Mouse (Mus musculus) embryonic facial prominence, embryonic 11.5 days (tissue): ENCODE data around the gene Gatb. TPM values are rescaled to one million over a fixed set of nuclear protein-coding genes. Genes with fewer than 3 reads are reported as not detected.

Experiments used
- ATAC-seq: fragments of 200-750 bp; cut with Nextera tagmentation; replicated peaks from 2 replicates; pipeline ENCODE4 v1.8.0; 2017; ENCODE audit warnings: low read depth; ENCODE audit not compliant: insufficient number of reproducible peaks, low FRiP score, low TSS enrichment
- DNase-seq: peaks from one replicate; pipeline ENCODE4 v3.0.0-alpha.2; 2015; ENCODE audit warnings: low spot score
- H3K27ac ChIP-seq: fragments of 300-500 bp; sonication (generic); replicated peaks from 2 replicates; pipeline ENCODE4 v1.5.1; 2014; ENCODE audit warnings: mild to moderate bottlenecking, low read depth, low read length, control low read depth
- H3K27me3 ChIP-seq: fragments of 300-500 bp; sonication (generic); 2 replicates; pipeline ENCODE4 v1.6.1; 2014; ENCODE audit warnings: mild to moderate bottlenecking, low read length, moderate library complexity, mixed read lengths; ENCODE audit not compliant: control insufficient read depth, insufficient read depth
- H3K36me3 ChIP-seq: fragments of 300-500 bp; sonication (generic); replicated peaks from 2 replicates; pipeline ENCODE4 v1.6.1; 2014; ENCODE audit warnings: low read depth, mild to moderate bottlenecking, low read length, moderate library complexity, mixed read lengths; ENCODE audit not compliant: control insufficient read depth, insufficient read depth
- H3K4me1 ChIP-seq: fragments of 300-500 bp; sonication (generic); 2 replicates; pipeline ENCODE4 v1.6.1; 2014; ENCODE audit warnings: low read length, mixed read lengths; ENCODE audit not compliant: control insufficient read depth, insufficient read depth
- H3K4me2 ChIP-seq: fragments of 300-500 bp; sonication (generic); 2 replicates; pipeline ENCODE4 v1.6.1; 2014; ENCODE audit warnings: low read depth, mild to moderate bottlenecking, control low read depth, low read length, moderate library complexity
- H3K4me3 ChIP-seq: fragments of 300-500 bp; sonication (generic); 2 replicates; pipeline ENCODE4 v1.5.1; 2014; ENCODE audit warnings: low read depth, low read length, control low read depth
- H3K9ac ChIP-seq: fragments of 300-500 bp; sonication (generic); replicated peaks from 2 replicates; pipeline ENCODE4 v1.6.1; 2014; ENCODE audit warnings: mild to moderate bottlenecking, control low read depth, low read length
- H3K9me3 ChIP-seq: fragments of 300-500 bp; sonication (generic); replicated peaks from 2 replicates; pipeline ENCODE4 v1.6.1; 2016; ENCODE audit warnings: mild to moderate bottlenecking, low read length, inconsistent platforms, mixed read lengths; ENCODE audit not compliant: control insufficient read depth
- WGBS: fragments of 180-500 bp; shearing (Covaris S2); extraction: QIAGEN DNeasy Blood & Tissue Kit; methylation state at CpG from one replicate; pipeline ENCODE4 v1.1.7; 2014; 5-methylcytosine and 5-hydroxymethylcytosine counted together
- polyA plus RNA-seq: library from polyadenylated mRNA; unstranded; fragments of >200 nt; fragmentation: Nextera tagmentation; extraction: Ambion mirVana; gene quantifications from 2 replicates; pipeline ENCODE4 v1.2.1, GENCODE M21; 2014

Gatb gene
- polyA plus RNA-seq, 1 experiment from 2014 or later = 28.0 TPM

DNA sequence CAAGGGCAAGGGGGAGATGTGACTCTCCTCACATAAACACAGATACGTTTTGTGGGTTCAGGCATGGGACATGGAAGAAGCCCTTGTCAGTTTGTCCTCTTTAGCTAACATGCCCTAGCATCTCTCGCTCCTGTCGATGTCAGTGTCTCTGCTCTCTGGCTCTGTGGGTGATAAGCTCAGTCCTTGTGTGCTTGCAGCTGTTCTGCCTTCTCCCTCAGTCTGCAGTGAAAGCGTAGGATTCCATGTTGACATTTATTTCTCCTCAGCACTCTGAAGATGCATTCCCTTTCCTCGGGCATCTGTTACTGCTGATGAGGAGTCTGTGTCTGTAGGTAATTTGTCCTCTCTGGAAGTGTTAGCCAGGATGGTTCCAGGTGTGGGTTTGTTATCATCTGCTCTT, 9.3 kb downstream of the Gatb start:
- H3K36me3 ChIP-seq = no peaks in the 10 kb centered on the region
- H3K27me3 ChIP-seq = no peaks in the 10 kb centered on the region
- WGBS = 83% methylated on average over 5 of the region's 5 CpGs
- no peak overlapping the region for H3K4me2 ChIP-seq
- no peak overlapping the region for H3K4me3 ChIP-seq
- no peak overlapping the region for H3K9ac ChIP-seq
- no peak overlapping the region for H3K27ac ChIP-seq
- no peaks in the 10 kb centered on the region for H3K9me3 ChIP-seq
- DNase-seq (no peak), ATAC-seq (no peak)
- no peaks in the 10 kb centered on the region for H3K4me1 ChIP-seq

DNA sequence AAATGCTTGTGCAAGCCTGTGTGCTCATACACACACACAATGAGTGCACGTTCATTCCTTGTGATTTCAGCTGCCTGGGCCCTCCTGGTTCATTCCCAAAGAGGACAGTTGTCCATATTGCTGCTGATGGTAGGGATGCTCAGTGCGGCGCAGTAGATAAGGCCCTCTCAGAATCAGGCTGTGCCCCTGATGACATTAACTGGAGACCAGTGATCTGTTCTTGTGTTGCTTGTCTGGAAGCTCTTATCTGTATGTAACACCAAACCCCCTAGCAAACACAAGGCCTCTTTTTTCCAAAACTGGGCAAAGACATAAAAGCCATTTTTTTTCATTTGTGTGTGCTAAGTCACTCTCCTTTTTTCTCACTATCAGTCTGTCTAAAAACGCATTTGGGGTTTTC, 11.0 kb downstream of the Gatb start:
- H3K27ac ChIP-seq = no peak overlapping the region
- 93% methylated on average over 4 of the region's 4 CpGs for WGBS
- no peaks in the 10 kb centered on the region for H3K36me3 ChIP-seq
- H3K4me1 ChIP-seq = no peaks in the 10 kb centered on the region
- H3K9ac ChIP-seq = no peak overlapping the region
- no peak for DNase-seq
- no peaks in the 10 kb centered on the region for H3K27me3 ChIP-seq
- H3K9me3 ChIP-seq = no peaks in the 10 kb centered on the region
- ATAC-seq = no peak
- no peak overlapping the region for H3K4me3 ChIP-seq
- H3K4me2 ChIP-seq = no peak overlapping the region

DNA sequence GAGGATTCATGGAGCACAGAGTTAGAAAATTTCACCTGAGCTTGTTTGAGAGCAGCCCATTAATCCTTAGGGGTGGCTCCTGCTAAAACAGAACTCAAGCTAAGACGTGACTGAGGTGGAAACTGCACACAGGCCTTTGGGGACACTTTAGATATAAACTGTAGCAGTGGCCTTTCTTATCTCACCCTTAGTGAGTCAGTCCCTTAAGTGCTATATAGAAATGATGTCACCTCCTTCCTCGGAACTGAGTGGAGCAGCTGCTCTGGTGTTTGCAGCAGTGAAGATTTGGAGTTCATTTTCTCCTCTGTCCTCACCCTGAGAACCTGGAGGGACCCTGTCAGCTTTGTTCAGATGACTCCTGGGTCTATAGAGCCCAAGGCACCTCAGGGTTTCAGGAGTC, 14.8 kb downstream of the Gatb start:
- DNase-seq (no peak), ATAC-seq (no peak)
- 69% methylated on average over 2 of the region's 2 CpGs for WGBS
- H3K4me1 ChIP-seq = no peaks in the 10 kb centered on the region
- H3K4me2 ChIP-seq = no peak overlapping the region
- no peak overlapping the region for H3K27ac ChIP-seq
- H3K4me3 ChIP-seq = no peak overlapping the region
- no peaks in the 10 kb centered on the region for H3K27me3 ChIP-seq
- no peak overlapping the region for H3K9ac ChIP-seq
- H3K9me3 ChIP-seq = no peaks in the 10 kb centered on the region
- no peaks in the 10 kb centered on the region for H3K36me3 ChIP-seq

DNA sequence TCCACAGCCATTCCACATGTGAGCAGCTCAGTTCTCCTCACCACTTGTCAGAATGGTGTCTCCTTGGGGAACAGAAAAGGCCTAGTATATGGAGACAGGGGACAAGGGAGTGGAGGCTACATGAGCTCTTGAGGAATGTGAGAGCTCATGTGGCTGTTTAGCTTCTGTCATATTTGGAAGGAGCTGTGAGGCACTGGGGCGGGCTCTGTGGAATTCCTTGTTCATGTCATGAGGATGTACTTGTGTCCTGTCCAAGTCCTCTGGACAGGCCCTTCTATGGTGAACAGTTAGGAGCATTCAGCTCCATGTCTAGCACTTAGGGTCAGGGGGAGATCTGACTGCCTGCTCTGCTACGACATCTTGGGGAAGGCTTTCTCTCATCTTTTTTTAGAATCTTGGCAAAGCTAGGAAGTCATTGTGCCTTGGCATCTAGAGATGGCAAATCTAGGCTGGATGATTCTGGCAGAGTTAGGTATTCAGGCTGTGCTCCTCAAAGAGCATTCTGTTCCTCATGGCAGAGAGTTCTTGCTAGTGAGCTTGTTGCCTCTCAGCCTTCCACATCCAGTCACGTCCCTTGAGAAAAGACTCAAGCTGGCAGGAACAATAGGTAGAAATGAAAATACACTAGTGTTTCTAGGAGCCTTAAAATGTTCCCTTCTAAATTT, 16.3 kb downstream of the Gatb start:
- Histone ChIP-seq H3K4me3 (no peak overlapping the region), H3K9me3 (no peaks in the 10 kb centered on the region), H3K4me2 (no peak overlapping the region), H3K4me1 (no peaks in the 10 kb centered on the region), H3K9ac (no peak overlapping the region), H3K27ac (no peak overlapping the region), H3K36me3 (no peaks in the 10 kb centered on the region), H3K27me3 (no peaks in the 10 kb centered on the region)
- DNase-seq = no peak
- ATAC-seq = no peak
- WGBS = 95% methylated on average over 3 of the region's 3 CpGs

DNA sequence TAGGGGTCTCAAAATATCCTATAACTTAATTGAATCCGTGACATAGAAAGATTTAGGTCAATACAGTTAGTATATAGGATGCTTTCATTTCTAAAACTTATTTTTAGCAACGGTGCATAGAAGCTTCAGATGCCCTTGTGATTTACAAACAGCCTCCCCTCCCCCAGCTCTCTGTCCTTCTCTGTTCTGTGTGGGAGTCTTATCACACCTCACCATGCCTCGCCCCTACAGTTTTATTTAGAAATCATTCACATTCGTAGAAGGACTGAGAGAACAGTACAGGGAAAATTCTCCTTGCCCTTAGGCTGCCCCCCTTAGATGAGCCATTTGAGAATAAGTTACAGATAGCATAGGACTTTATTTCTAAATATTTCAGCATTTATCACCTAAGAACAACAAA, 18.1 kb downstream of the Gatb start:
- H3K27me3 ChIP-seq = no peaks in the 10 kb centered on the region
- no peak overlapping the region for H3K27ac ChIP-seq
- DNase-seq (no peak), ATAC-seq (no peak)
- no peaks in the 10 kb centered on the region for H3K9me3 ChIP-seq
- no peaks in the 10 kb centered on the region for H3K36me3 ChIP-seq
- WGBS = 86% methylated on average over 4 of the region's 4 CpGs
- H3K4me2 ChIP-seq = no peak overlapping the region
- no peak overlapping the region for H3K4me3 ChIP-seq
- H3K4me1 ChIP-seq = no peaks in the 10 kb centered on the region
- H3K9ac ChIP-seq = no peak overlapping the region

DNA sequence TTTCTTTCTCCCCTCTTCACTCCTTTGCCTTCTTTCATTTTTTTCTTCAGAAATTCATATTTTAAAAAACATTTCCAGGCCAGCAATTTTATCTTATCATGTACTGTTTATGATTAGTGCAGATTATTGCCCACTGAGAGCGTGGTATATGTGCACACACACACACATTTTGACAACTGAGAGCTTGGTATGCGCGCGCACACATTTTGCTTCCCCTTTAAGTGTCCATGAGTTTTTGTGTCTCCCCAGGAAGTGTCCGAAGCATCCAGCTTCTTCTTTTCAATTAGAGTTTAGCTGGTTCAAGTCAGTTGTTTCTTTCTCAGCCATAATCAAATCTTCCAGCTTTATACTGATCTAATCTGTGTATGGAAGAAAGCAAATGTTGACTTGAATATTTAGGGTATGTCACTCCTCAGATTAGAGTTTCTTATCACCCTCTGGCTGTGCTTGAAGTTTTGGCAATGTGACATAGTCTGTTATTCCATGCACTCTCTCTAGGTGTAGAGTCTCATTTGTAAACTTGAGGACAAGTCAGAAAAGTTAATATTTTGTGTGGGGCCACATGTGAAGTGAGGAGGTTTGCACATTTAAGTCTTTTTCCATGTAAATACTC, 18.8 kb downstream of the Gatb start:
- ATAC-seq (no peak), DNase-seq (no peak)
- no peak overlapping the region for H3K4me2 ChIP-seq
- no peak overlapping the region for H3K4me3 ChIP-seq
- H3K9me3 ChIP-seq = no peaks in the 10 kb centered on the region
- 90% methylated on average over 5 of the region's 5 CpGs for WGBS
- no peak overlapping the region for H3K27ac ChIP-seq
- no peaks in the 10 kb centered on the region for H3K36me3 ChIP-seq
- no peaks in the 10 kb centered on the region for H3K27me3 ChIP-seq
- no peak overlapping the region for H3K9ac ChIP-seq
- no peaks in the 10 kb centered on the region for H3K4me1 ChIP-seq

DNA sequence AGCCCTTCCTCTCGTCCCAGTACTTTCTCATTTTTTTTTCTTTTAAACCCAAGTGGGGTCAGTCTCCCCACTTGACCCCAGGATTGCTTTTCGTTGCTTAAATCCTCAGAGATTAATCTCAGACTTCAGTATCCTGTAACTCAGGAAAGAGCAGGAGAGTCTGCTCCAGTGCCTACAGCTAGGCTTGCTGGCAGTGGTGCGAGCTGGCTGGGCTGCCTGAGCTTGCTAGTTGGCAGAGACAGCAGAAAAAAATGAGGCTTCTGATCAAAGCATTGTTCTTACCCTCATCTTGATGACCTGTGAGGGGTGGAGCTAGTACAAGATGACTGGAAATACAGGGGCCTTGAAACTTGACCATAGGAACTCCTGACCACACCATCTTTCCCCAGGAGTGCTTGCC, 20.5 kb downstream of the Gatb start:
- H3K27me3 ChIP-seq = no peaks in the 10 kb centered on the region
- no peaks in the 10 kb centered on the region for H3K36me3 ChIP-seq
- H3K27ac ChIP-seq = no peak overlapping the region
- DNase-seq (no peak), ATAC-seq (no peak)
- no peak overlapping the region for H3K4me2 ChIP-seq
- H3K4me3 ChIP-seq = no peak overlapping the region
- WGBS = 54% methylated on average over 3 of the region's 3 CpGs
- no peaks in the 10 kb centered on the region for H3K4me1 ChIP-seq
- H3K9me3 ChIP-seq = no peaks in the 10 kb centered on the region
- no peak overlapping the region for H3K9ac ChIP-seq

DNA sequence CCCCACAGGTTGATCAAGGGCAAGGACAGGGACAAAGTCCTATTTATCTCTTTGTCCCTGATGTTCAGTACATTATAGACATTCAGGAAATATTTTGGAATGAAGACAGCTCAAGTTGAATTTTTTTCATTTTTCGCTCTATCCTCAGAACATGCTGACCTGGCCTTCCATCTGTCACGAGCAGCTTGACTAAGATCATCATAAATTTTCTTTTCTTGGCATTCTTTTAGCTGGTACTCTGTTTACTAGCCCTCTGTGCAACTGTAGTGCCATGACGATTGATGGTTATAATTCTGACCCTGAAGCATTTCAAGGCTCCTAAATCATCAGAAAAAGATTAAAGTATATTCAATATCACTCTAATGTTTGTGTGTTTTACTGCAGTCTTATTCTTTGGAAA, 25.6 kb downstream of the Gatb start:
- Histone ChIP-seq H3K36me3 (no peaks in the 10 kb centered on the region), H3K9ac (no peak overlapping the region), H3K4me1 (no peaks in the 10 kb centered on the region), H3K4me2 (no peak overlapping the region), H3K4me3 (no peak overlapping the region), H3K9me3 (no peaks in the 10 kb centered on the region), H3K27ac (no peak overlapping the region), H3K27me3 (no peaks in the 10 kb centered on the region)
- ATAC-seq = no peak
- no peak for DNase-seq
- WGBS = 93% methylated on average over 3 of the region's 3 CpGs
